Mouse (Mus musculus) bone marrow macrophage, adult 2 months (primary cell): ENCODE data around the gene Pigu. TPM values are rescaled to one million over a fixed set of nuclear protein-coding genes. Genes with fewer than 3 reads are reported as not detected.

Experiments
- H3K27ac ChIP-seq: 2 replicates; pipeline ENCODE4 v1.5.1; 2012; ENCODE audit warnings: low read depth, low read length; ENCODE audit not compliant: insufficient read depth
- H3K4me1 ChIP-seq: 2 replicates; pipeline ENCODE4 v1.6.1; 2012; ENCODE audit warnings: low read length; ENCODE audit not compliant: control insufficient read depth, insufficient read depth
- H3K4me3 ChIP-seq: 2 replicates; pipeline ENCODE4 v1.5.1; 2012; ENCODE audit warnings: mild to moderate bottlenecking, low read length, moderate library complexity; ENCODE audit not compliant: insufficient read depth
- CTCF ChIP-seq: IDR thresholded peaks from 2 replicates; pipeline ENCODE4 v1.5.1; 2012; ENCODE audit warnings: low read depth, mild to moderate bottlenecking, low read length, moderate library complexity
- POLR2A ChIP-seq: IDR thresholded peaks from 2 replicates; pipeline ENCODE4 v1.6.1; 2012; ENCODE audit warnings: mild to moderate bottlenecking, low read depth, low read length, borderline replicate concordance
- polyA plus RNA-seq: library from polyadenylated mRNA; stranded (reverse); fragments of >200 nt; gene quantifications from 2 replicates; pipeline ENCODE4 v1.2.4, GENCODE M21; 2012; ENCODE audit not compliant: missing spikeins, insufficient read depth, insufficient read length

Pigu gene
- polyA plus RNA-seq, 1 experiment, result 41.7 TPM

DNA sequence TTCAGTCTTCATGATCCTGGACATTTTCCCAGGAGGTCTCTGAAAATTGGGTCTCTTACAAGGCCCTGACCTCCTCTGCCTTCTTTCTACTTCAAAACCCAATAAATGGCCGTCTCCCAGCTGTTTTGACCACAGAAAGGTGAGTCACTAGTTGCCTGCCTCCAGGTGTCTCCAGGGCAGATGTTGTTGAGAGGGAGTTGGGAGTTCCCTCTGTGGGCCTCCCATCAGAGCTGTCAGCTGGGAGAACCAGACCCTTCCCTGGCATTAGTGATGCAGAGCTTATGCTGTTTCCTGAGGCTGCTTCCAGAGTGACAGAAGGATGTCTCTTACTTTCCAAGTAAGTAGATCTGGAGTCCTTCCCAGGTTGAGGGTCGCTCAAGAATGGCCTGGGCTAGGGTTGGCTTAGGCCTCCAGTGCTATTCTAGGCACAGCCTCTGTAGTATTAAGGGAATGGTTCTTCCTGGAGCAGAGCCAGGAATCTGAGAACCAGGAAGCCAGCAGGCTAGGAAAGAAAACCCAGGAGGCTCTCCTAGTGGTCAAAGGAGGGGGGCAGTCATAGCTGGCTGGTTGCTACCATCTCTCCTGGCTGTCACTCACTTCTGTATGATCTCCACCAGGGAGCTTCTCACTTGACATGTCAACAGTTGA lies 25.7 kb upstream of the Pigu start:
- TF ChIP-seq POLR2A, result no peak
- TF ChIP-seq CTCF, result no peak
- H3K4me3 ChIP-seq, result no peak overlapping the region
- H3K27ac ChIP-seq, result no peak overlapping the region
- peaks cover 15% of the 10 kb centered on the region for H3K4me1 ChIP-seq

DNA sequence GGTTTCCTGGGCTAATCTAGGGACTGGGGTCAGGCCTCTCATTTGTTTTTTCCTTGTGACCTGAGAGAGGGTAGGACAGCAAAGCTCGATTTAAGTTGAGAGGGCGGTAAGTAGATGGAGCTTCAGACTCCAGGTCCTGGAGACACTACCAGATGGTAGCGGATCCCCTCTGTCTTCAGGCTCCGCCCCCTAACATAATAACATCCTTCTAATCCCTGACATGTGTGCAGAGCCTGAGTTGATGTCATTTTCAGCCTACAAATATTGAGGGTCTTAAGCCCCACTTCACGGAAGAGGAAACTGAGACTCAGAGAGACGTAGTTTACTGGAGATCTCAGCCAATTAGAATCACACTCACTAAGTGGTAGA lies 25.1 kb upstream of the Pigu start:
- H3K4me3 ChIP-seq, result peak overlapping the region; percentile 76
- TF ChIP-seq POLR2A (no peak), CTCF (no peak)
- peak overlapping the region; percentile 34; the same call in 1 of the 2 replicates for H3K27ac ChIP-seq
- H3K4me1 ChIP-seq, result peaks cover 15% of the 10 kb centered on the region

DNA sequence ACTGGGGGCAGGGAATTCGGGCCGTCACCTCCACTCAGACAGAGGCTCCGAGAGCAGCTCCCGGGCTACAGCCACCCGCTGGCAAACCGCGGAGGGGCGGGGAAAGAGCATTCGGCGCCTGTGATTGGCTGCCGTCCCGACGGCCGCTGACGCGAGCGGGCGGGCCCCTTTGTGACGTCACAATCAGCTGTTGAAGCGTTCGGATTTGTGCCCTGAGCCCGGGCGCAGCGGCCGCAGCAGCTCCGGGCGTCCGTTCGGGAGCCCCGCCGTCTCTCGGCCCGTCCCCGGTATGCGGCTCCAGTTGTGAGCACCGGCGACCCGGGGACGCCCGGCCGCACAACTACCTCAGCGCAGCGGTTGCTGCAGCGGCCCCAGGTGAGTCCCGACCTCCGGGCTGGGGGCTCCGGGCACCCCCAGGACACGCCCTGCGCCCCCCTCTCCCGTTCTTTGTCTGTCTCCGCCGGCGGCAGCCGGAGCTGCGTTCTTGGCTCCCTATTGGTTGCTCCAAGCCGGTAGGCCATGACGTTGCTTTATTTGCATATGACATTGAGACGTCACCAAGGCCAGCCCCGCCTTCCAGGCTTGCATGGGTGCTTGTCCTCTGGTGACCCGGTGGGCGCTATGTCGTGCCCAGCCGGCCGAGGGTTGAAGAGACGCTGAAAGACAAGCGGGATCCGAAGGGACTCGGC lies 24.6 kb upstream of the Pigu start:
- Histone ChIP-seq H3K4me1 (peaks cover 15% of the 10 kb centered on the region), H3K4me3 (peak overlapping the region; percentile 76), H3K27ac (peak overlapping the region; percentile 90)
- no peak for TF ChIP-seq CTCF
- TF ChIP-seq POLR2A, result no peak

DNA sequence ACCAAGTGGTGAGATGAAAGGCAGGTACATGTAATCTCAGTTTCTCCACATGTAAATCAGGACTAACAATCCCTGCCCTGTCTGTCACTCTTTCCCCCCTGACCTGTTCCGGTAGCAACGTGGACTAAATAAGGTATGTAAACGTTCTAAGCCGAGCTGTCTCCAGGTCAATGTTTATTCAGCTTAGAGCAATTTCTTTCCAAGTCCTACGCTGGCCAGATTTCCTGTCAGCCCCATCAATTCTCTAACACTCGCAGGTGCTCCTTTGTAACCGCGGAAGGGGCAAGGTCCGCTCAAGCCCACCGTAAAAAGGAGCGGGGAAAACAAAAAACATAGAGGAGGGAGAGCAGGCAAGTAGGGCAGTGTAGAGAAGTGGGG lies 23.8 kb upstream of the Pigu start:
- H3K27ac ChIP-seq, result no peak overlapping the region
- H3K4me1 ChIP-seq, result peaks cover 15% of the 10 kb centered on the region
- H3K4me3 ChIP-seq, result peak overlapping the region; percentile 76
- TF ChIP-seq CTCF (no peak), POLR2A (no peak)

DNA sequence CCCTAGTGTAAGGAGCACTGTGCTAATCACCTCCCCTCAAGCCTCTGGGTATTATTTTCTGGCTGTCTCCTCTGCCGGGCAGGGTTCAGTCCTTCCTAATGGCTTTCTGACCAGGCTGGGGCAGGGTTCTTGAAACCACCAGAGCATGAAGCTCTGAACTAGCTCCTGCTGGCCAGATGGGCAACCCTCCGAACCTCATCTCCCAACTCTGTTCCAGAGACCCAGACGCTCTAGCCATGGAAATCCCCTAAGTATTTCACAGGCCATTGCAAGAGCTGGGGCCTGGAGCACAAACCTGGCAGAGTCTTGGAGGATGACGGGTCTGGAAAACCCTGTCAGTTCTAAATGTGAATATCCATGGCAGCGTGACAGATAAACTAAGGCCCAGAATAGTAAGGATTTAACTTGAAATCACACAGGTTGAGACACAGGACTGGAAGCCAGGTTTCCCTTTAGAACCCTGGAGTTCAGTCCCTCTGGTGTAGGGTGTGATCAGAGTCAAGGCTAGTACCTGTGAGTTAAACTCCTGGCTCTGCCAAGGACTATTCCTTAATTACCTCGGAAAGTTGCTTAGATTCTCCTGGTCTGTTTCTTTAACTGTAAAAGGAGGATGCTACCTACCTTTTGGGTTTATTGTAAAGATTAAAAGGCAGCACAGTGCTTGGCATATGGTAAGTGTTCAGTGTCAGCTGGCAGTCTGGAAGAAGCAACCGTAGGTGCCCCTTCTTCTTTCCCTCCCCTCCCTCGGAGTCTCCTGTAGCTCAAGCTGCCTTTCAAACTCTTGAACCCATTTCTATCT lies 23.2 kb upstream of the Pigu start, which contains the start of gene Trp53inp2:
Gene Trp53inp2, plus strand, starts transcription at position 799 of the 799 bp plus-strand sequence.
- H3K4me3 ChIP-seq, result peak within 1 kb of the TSS; percentile 76
- peak within 1 kb of the TSS; percentile 90 for H3K27ac ChIP-seq
- no peak for TF ChIP-seq POLR2A
- TF ChIP-seq CTCF, result no peak
- H3K4me1 ChIP-seq, result peaks cover 15% of the 10 kb centered on the region

DNA sequence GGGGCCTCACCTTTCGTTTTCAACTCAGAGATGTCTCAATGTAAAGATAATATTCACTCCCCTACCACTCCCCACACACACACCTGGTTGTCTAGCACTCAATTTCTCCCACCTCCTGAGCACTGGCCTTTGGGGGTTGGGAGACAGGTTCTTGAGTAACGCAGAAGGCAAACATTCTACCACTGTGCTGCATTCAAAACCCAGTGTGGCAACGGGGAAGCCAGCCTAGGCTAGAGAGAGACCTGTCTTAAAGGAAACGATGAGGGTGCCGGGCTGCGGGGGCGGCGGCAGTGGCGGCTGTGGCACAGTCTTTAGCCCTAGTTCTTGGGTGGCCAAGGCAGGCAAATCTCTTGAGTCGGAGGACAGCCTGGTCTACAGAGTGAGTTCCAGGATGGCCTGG lies 19.0 kb upstream of the Pigu start:
- peaks cover 21% of the 10 kb centered on the region for H3K4me1 ChIP-seq
- TF ChIP-seq POLR2A (no peak), CTCF (no peak)
- H3K27ac ChIP-seq, result no peak overlapping the region
- H3K4me3 ChIP-seq, result no peak overlapping the region

DNA sequence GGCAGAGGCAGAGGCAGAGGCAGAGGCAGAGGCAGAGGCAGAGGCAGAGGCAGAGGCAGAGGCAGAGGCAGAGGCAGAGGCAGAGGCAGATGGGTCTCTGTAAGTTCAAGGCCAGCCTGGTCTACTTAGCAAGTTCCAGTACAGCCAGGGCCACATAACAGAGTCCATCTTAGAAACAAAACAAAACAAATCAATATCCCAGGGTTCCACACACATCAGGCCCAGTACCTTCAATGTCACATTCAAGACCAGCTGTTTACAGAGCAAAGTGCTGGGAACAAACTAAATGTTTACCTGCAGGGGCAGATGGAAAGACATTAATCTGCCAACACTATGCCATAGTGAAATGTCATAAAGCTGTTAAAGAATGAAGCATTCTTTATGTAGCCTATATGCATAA lies 17.3 kb upstream of the Pigu start:
- Histone ChIP-seq H3K27ac (no peak overlapping the region), H3K4me1 (peaks cover 25% of the 10 kb centered on the region), H3K4me3 (no peak overlapping the region)
- TF ChIP-seq POLR2A (no peak), CTCF (no peak)

DNA sequence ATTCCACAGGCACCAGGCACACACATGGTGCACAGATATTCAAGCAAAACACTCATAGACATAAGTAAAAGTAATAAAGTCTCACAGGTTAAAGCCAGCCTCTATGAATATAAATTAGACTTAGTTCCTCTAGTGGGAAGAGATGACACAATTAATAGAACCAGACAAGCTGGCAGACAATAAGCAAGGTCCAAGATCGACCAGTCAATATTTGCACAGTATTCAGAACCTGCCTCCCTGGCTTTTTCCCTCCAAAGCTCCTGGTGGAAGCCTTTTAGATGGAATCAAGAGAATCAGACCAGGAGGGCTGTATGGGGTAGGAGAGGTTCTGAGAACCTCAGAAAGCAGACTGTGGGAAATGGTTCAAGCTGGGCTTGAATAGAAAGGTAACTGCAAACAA lies 16.7 kb upstream of the Pigu start:
- no peak for TF ChIP-seq CTCF
- no peak for TF ChIP-seq POLR2A
- H3K4me1 ChIP-seq, result peaks cover 30% of the 10 kb centered on the region
- peak overlapping the region; percentile 31; the same call in 1 of the 2 replicates for H3K27ac ChIP-seq
- no peak overlapping the region for H3K4me3 ChIP-seq

DNA sequence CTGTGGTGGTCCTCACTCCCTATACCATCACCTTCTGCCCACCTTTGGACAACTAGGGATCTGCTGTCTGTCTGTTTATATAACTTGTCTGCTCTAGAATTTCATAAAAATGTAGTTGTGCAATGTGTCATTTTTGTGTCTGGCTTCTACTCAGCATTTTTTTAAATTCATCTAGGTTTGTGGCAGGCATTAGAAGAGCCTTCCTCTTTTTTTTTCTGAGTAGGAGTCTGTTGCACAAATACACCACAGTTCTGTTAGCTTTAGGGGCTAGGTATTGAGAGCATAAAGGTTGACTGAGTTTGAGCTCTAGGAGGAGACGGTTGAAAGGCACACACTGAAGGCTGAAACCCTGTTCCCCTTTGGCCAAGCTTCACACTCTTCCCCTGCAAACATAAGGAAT lies 16.1 kb upstream of the Pigu start:
- Histone ChIP-seq H3K27ac (peak overlapping the region; percentile 31), H3K4me3 (no peak overlapping the region), H3K4me1 (peaks cover 35% of the 10 kb centered on the region)
- TF ChIP-seq POLR2A, result no peak

DNA sequence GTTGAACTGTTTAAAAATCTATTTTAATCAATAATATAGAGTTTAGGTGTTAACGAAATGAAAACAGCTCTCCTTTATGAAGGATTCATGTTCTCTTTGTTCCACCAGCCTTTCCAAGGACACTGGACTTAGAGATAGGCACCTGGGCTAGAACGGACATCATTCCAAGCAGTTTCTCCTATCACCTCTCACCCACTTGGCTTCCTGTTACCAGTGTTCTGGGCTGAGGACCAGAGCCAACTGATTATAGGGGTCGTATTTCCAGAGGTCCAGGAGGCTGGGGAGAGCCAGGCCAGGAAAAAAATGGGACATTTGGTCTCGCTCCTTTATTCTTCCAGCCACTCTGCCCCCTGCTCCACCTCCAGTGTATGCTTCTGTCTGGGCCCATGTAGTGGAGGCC lies 15.2 kb upstream of the Pigu start:
- TF ChIP-seq POLR2A (no peak), CTCF (no peak)
- H3K4me3 ChIP-seq, result no peak overlapping the region
- peaks cover 42% of the 10 kb centered on the region for H3K4me1 ChIP-seq
- no peak overlapping the region for H3K27ac ChIP-seq
